Mouse (Mus musculus): ENCODE results near the gene Wdr19.

Wdr19 gene

DNA sequence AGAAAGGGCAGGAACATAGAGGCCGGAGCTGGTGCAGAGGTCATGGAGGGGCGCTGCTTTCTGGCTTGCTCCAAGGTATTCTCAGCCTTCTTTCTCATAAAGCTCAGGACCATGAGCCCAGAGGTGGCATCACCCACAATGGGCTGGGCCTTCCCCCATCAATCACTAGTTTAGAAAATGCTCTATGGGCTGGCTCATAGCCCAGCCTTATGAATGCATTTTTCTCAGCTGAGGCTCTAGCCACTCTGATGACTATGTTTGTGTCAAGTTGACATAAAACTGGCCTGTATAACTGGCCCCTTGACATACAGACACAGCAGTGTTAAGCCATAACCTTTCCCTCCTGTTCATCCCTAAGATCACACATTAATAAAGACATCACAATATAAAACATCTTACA lies 5.2 kb downstream of the Wdr19 start:
- no peak for DNase-seq

DNA sequence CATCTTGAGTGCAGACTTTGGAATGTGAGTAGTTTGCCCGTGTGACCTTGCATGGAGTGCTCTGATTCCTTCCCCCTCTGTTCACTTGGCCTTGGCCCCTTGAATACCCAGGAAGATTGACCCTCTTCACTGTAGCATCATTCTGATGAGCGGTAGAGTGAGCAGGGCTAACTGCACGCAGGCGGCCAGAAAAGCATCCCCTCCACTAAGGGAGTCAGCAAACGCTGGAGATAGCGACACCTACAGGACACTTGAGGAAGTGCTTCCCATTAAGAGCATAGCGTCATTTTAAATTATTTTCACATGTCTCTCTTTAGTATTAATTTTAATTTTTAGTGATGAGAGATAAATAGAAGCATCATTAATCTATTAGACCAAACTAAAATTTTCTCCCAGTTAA lies 13.8 kb downstream of the Wdr19 start:
- DNase-seq = peak; percentile 81

DNA sequence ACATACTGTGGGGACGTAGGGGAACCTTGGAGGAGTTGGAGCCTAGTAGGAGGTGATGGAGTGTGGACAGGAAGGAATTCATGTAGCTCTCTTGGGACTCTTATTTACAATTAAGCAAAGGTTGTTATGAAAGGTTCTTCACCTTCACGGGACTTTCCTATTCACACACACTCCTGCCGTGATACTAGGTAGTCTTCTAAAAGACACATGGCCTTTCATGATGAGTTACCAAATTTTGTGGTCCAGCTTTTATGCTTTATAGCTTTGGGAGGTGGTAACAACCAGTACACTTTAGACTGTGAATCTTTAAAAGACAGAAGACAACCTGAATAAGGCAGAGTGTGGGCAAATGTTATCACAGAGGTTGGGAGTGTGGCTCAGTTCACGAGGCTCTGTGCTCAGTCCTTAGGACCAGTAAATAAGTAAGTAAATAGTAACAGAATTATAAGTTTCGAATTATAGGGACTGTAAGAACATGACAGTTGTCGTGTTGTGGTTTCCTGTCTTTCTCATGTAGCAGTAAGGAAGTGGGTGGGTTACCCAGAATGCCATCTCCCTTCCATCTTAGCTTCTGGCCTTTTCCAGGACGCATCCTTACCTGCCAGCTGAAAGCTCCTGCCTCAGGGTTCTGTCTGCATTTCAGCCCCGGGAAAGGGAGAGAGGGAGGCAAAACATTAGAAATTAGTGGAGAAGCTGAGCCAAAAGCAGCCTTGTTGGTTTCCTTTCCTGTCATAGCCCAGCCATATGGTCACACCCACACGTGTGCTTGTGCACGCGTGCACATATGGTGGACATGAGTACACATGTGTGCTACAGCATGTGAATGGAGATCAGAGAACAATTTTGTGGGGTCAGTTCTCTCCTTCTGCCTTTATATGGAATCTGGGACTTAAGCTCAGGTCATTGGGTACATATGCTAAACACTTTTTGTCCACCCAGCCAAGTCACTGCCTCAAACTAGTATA lies 18.1 kb downstream of the Wdr19 start:
- DNase-seq = peak; percentile 17

DNA sequence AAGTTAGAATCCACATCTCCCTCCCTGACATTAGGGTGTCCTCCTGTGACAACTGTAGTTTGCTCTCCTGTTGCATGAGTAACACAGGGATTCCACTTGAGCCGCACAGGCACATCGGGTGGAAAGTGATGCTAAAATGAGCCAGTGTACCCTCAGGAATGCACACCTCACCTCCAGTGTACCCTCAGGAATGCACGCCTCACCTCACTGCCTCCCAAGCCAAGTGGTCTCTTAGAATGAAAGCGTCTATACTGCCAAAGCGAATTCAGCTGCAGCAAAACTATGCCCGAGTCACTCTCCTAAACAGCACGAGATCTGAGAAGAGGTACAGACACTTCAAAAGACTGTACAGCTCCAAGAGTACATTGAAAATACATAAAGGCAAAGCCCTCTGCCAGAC lies 21.5 kb downstream of the Wdr19 start:
- peak; percentile 72 for DNase-seq

DNA sequence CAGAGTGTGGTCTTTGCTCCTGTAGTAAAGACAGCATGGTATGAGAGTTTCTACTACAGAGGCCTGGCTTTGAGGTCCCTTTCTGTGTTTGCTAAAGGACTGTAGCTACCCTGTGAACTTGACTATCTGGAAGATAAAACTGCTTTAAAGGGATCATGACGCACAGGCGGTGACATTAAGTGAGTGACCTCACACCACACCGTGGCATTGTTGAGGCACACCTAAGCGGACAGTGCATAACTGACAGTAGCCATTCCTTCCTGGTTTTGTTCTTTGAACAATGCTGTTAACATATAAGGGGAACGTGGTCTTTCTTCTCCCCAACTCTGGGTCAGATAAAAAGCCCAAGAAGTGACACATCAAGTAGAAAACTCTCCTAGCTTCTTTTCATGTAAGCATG lies 24.6 kb downstream of the Wdr19 start:
- peak; percentile 64 for DNase-seq

DNA sequence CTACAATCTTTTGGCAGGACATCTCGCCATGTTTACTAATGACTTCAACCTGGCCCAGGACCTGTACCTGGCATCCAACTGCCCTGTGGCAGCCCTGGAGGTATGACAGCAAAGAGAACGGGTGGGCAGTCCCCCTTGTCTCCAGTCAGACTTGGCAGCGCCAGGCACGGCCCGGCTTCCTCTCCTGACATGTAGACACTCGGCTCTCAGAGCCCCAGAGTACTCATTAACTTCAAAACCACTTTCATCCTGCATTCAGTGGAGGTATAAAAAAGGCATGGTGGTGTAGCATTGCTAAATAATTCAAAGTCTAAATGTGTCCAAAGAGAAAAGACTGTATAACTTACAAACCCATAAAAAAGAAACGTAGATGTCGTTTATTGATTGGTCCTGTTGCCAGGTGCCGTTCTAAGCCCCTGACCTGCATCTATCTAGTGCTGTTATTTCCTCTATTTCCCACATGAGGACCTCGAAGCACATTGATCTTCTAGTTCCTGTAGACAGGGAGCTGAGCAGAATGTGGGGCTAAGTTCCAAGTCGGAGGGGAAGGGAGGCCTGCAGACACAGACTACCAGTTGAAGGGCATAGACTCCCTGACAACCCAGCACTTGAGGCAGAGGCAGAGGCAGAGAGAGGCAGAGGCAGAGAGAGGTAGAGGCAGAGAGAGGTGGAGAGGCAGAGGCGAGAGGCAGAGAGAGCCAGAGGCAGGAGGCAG lies 31.9 kb downstream of the Wdr19 start:
- peak; percentile 73 for DNase-seq

DNA sequence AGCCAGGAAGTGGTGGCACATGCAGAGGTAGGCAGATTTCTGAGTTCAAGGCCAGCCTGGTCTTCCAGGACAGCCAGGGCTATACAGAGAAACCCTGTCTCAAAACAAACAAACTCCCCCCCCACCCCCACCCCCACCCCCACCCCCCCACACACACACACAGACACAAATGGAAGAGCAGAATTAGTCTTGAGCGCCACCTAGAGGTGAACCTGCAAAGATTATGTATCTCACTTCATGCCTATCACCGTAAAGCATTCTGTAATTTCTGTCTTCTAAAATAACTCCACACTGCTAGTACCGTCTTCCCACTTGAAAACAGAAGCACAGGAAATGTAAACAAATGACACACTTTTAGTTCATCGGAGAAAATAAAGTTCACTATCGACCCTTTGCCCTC lies 43.2 kb downstream of the Wdr19 start:
- no peak for DNase-seq

DNA sequence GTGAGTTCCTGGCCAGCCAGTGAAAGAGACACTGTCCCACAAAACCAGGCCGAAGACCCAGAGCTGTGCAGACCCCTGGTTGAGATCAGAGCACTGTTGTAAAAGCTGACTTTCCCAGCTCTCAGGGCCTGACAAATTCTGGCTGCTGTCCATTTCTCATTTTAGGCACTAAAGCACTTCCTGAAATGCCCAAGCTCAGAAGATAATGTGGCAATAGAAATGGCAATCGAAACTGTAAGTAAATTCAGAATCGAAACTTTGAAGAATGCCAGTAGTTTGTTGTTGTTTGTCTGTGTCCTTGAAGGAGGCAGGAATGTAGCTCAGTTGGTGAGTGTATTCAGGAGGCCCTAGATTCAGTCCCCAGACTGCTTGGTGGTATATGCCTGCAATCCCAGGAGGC lies 47.8 kb downstream of the Wdr19 start:
- no peak for DNase-seq

DNA sequence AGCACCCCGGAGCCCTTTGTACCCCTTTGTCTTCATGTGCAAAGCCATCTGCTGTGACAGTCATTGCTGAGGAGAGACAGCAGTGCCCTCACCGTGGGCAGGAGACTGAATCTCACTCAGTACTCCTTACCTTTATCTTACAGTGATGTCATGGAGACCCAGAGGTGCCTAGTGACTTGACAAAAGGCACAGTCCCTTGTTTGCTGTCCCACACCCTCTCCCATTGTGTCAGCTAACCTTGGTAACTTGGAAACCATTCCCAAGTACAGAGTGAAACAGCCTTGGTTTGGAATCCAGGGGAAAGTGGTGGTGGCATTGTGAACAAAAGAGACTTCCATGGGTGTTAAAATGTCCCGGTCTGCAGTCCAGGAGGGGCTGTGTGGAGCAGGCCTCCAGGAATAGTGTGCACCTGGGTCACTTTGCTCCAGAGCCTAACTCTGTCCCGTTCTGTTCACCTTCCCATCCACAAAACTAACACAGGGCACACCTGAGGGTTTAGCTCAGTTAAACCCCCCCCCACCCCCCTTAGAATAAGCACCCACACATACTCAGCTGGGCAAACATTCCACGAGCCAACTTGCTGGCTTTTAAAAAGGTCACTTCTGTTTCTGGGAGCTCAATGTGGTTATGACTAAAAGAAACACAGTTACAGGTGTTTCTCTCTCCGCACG lies 50.8 kb downstream of the Wdr19 start:
- DNase-seq = no peak

DNA sequence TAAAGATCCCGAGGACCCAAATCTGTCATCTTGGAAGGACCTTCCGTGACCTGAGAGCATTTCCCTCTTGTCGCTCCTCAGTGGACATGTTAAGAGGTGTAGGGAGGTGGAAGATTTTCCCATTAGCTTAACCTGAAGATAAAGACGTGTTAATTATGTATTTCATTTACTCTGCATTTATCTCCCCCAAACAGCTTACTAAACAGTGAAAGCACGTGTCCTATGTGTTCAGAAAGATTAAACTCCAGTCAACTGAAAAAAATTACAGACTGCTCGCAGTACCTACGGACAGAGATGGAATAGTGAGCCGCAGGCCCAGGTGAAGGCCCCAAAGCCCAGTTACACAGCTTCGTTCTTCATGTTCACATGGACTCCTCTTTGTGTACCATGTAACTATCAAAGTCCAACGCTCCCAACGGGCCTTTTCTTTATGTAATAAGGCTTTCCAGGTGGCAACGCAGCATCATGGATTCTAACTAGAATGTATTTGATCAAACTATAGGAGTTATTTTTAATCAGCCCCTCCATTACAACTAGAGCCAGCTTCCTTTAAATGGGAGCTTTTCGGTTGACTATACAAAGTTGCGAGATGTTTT lies 58.5 kb downstream of the Wdr19 start:
- DNase-seq = peak; percentile 64

DNA sequence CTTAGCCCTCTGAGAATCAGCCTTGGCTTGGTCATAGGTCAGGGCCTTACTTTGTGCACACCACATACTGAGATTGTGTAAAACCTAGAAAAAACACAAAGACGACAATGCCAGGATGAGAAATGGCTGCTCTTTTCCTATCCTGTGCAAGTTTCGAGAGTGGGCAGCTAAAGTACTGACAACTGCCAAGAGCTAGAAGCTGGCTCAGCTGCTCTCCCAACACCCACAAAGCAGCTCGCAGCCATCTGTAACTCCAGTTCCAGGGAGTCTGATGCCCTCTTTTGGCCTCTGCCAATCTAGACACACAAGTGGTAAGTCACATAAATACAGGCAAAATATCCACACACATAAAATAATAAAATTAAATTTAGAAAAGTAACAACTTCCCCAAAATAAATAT lies 74.5 kb downstream of the Wdr19 start:
- DNase-seq = peak; percentile 42

DNA sequence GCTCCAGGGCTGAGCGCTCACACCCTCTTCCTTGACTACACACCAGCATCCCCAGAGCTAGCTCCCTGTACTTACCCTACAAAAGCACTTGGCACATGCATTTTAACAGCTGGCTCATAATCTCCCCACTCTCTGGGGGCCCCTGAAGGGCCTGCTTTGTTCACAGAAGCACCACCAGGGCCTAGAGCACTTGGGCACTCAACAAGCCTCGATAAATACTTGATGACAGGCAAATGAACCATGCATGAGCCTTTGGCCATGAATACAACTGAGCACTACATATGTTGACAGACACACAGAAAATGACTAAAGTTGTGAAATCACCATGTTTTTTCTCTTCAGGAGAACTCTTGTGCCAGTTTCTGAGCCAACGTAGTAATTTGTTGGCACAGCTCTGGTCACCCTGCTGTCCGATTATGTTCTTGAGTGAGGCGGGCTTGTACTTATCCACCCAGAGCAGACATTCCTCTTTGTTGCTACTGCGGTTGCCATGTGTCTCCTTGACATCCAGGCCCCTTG lies 79.7 kb downstream of the Wdr19 start:
- peak; percentile 89 for DNase-seq

DNA sequence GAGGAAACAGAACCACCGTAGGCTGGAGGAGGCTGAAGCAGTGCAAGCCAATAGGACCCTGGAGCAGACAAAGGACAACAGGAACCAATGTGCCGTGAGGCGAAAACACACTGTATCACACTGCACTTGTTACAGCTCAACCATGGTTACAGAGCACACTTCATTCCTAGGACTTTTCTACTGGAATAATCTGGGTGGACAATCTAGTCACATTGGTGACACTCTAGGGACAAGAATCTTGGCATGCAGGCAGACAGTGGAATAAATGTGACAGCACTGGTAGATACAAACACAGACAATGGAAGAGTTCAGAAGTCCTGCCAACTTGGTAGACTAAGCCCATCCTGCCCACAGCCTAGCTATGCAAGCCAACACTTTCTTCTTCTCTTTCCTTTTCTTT lies 81.7 kb downstream of the Wdr19 start:
- DNase-seq = peak; percentile 23

DNA sequence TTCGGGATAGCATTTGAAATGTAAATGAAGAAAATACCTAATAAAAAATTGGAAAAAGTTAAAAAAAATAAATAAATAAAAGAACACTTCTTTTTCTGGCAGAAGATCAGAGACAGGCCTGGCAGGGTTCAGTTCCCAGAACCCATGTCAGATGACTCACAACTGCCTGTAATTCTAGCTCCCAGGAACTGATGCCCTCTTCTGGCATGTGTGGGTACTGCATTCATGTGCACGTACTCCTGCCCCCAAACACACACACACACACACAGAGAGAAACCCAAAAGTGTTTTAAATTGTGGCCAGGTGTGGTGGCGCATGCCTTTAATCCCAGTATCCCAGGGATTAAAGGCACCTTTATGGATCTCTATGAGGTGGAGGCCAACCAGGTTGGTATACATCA lies 84.7 kb downstream of the Wdr19 start:
- DNase-seq = peak; percentile 85

DNA sequence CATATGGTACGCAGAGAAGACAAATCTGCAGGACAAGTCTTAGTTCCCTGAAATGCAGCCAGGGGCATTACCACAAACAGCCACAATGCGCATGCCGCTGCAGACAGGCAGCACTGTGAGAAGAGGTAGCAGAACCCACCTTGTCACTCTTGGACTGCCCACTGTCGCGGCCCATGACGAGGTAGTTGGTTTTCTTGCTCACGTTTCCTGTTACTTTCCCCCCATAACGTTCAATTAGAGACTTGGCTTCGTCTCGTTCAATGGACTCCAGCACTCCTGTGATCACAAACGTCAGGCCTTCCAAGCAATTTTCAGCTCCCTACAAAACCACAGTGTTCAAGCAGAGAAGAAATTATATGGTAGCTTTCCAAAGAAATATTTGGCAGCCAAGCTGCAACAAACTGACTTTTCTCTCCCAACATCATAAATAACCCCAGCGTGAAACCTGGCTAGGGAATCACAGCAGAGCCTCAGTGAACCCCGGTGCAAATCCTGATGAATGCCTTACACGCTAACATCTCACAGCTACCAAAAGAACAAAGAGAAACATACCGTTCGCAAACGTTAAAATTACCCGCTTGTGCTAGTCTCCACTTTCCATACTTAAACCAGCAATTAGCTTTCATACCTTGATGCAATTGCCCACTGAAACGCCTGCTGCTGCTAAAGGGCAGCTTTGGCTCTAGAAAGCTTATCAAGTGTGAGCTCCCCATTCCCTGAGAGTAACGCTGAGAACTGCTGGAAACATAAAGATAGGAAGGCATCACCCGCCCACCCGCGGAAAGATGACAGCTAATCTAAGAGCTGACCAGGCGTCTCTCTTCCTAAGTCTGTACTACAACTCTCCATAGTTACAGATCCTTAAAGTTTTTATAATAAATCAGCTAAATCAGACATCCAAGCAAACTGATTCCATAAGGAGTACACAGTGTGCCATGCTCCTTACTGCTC lies 88.5 kb downstream of the Wdr19 start:
- DNase-seq = peak; percentile 76

DNA sequence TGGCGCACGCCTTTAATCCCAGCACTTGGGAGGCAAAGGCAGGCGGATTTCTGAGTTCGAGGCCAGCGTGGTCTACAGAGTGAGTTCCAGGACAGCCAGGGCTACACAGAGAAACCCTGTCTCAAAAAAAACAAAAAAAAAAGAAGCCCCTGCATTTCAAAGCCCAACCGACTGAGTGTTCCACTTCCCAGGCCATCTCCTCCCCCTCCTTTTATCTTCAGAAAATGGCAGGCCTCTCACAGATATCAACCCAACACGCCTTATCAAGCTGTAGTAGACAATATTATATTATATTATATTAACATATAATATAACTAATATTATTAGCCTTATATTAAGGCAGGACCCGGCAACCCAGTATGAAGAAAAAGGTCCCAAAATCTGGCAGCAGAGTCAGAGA lies 89.5 kb downstream of the Wdr19 start:
- peak; percentile 14 for DNase-seq

DNA sequence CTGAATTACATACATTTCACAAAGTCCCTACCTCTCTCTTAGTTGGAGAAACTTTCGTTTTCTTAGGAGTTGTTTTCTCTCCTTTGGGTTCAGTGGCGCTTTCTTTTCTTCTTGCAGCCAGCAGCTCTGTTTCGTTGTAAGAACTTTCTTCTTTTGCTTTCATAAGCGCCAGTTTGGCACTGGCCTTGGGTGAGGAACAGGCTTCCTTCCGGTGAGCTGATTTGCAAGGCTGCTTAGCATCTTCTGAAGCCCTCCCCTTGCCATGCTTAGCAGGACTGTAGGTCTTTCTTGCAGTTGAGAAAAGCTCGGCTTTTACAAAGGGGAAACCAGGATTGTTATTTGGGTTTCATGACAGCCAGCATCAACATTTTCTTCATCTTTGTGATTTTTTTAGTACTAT lies 94.1 kb downstream of the Wdr19 start:
- DNase-seq = peak; percentile 50

DNA sequence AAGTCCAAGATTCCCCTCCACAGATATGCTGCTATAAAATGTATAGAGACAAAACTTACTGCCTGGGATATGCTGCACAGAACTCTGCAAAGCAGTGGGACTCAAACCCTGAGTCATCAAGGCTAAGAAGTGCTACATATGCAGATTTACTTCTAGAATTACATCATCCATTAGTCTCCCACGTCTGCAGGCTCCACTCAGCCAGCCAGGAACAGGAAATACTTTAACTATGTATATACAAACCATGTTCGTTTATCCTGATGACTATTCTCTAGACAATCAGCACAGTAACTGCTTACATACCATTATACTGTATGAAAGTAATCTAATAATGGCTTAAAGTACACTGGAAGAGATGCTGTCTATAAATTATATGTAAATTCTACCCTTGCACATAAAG lies 94.8 kb downstream of the Wdr19 start:
- peak; percentile 53 for DNase-seq

DNA sequence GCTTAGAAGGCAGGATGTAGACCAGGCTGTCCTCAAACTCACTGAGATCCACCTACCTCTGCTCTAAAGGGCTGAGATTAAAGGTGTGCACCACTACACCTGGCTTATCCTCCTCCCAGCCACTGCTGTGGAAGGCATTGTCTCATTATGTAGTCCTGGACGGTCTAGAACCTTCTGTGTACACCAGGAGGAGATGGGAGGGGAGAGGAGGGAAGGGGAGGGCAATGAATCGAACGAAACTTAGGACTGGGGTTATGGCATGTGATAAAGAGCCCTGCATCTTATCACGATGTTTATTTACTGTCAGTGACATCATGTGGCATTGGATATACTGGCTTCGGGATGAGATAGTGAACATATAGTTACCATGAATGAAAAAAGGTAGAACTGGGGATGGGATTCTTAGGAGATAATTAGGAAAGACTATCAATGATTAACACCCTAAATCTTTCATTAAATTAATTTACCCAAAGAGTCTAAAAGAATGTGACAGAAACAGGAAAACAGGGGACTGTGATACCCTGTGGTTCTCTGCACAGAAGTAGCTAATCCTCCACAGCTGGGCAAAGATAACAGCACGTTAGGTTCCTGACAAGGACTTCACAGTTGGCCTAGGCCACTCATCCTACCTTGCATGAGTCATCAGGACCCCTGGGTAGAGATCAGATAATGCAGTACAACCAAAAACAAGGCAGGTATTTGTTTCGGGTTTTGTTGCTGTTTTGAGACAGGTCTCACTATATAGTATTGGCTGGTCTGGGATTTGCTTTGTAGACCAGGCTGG lies 98.9 kb downstream of the Wdr19 start:
- peak; percentile 74 for DNase-seq

DNA sequence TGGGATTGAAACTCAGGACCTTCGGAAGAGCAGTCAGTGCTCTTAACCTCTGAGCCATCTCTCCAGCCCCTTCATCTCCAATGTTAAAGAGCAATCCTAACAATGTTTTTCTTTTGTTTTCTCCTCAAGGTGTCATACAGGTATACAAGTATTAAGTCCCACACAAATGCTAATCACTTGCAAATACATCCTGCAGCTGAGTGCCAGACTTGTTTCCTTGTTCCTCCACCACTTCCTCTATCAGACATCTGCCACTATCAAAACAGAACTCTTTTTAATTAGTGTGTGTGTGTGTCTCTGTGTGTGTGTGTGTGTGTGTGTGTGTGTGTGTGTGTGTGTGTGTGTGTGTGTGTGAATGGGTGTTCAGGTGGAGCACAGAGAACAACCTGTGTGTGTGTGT lies 100.1 kb downstream of the Wdr19 start:
- DNase-seq = peak; percentile 42

DNA sequence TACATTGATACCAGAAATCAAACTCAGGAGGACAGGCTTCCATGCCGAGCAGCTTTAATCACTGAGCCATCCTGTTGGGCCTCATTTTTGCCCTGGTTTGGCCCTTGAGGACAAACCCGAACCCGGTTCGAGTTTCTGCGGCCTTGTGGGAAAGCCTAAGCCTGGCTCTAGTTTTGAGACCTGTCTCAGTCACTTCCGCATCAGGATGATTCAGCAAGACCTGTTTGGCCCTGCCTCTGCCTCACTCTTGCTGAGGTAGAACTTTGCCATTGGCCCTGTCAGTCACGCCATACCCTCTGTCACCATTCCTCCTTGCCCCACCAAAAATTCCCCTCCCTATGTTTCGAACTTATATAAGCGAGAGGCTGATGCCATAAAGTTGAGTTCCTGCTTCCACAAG lies 100.6 kb downstream of the Wdr19 start:
- DNase-seq = peak; percentile 82

All from heart, adult 11 months (tissue).